Mouse (Mus musculus) heart, embryonic 10.5 days (tissue): ENCODE measurements around the gene Hist1h2ab. TPM values are rescaled to one million over a fixed set of nuclear protein-coding genes. Genes with fewer than 3 reads are reported as not detected.

Source experiments
- DNase-seq: peaks from one replicate; pipeline ENCODE4 v3.0.0-alpha.2; 2017; ENCODE audit warnings: low spot score
- H3K27ac ChIP-seq: fragments of 300-500 bp; sonication (generic); 2 replicates; pipeline ENCODE4 v1.5.1; 2016; ENCODE audit warnings: mild to moderate bottlenecking
- H3K27me3 ChIP-seq: fragments of 300-500 bp; sonication (generic); 2 replicates; pipeline ENCODE4 v1.6.1; 2016; ENCODE audit warnings: mild to moderate bottlenecking; ENCODE audit not compliant: poor library complexity, insufficient read depth, severe bottlenecking
- H3K36me3 ChIP-seq: fragments of 300-500 bp; sonication (generic); 2 replicates; pipeline ENCODE4 v1.6.1; 2016; ENCODE audit warnings: mild to moderate bottlenecking, moderate library complexity
- H3K4me1 ChIP-seq: fragments of 300-500 bp; sonication (generic); 2 replicates; pipeline ENCODE4 v1.6.1; 2016; ENCODE audit warnings: mild to moderate bottlenecking
- H3K4me3 ChIP-seq: fragments of 300-500 bp; sonication (generic); 2 replicates; pipeline ENCODE4 v1.5.1; 2016; ENCODE audit warnings: mild to moderate bottlenecking, moderate library complexity
- H3K9me3 ChIP-seq: fragments of 300-500 bp; sonication (generic); 2 replicates; pipeline ENCODE4 v1.6.1; 2016; ENCODE audit warnings: mild to moderate bottlenecking, moderate library complexity
- WGBS: fragments of 180-500 bp; shearing (Covaris S2); methylation state at CpG from one replicate; pipeline ENCODE4 v1.1.7; 2016; 5-methylcytosine and 5-hydroxymethylcytosine counted together
- microRNA-seq: library from miRNA; unstranded; fragments of <30 nt; microRNA quantifications from one replicate; pipeline ENCODE4, GENCODE M21; 2017
- polyA plus RNA-seq: library from polyadenylated mRNA; unstranded; fragments of >200 nt; fragmentation: Nextera tagmentation; extraction: Ambion mirVana; gene quantifications from 2 replicates; pipeline ENCODE4 v1.2.1, GENCODE M21; 2016

Gene Hist1h2ab
- polyA plus RNA-seq, 1 experiment from 2014 or later = 23.3 TPM

- H3K27ac ChIP-seq = no peak overlapping the region
- no peaks in the 10 kb centered on the region for H3K9me3 ChIP-seq
- H3K4me1 ChIP-seq = no peaks in the 10 kb centered on the region
- no peaks in the 10 kb centered on the region for H3K27me3 ChIP-seq
- no peak overlapping the region for H3K4me3 ChIP-seq
- no peak for DNase-seq
- no peaks in the 10 kb centered on the region for H3K36me3 ChIP-seq
- WGBS = 57% methylated on average over 4 of the region's 4 CpGs
These were observed 28.1 kb downstream of the Hist1h2ab start for GRCm38 (mm10) chr13:23779025-23779424.

- DNase-seq = no peak
- Histone ChIP-seq H3K4me3 (no peak overlapping the region), H3K9me3 (no peaks in the 10 kb centered on the region), H3K27me3 (no peaks in the 10 kb centered on the region), H3K27ac (no peak overlapping the region), H3K4me1 (no peaks in the 10 kb centered on the region), H3K36me3 (no peaks in the 10 kb centered on the region)
- WGBS = 36% methylated on average over 2 of the region's 2 CpGs
These were observed 41.6 kb downstream of the Hist1h2ab start for GRCm38 (mm10) chr13:23792520-23792919.

GRCm38 (mm10) chr13:23799405-23799804 is 48.5 kb downstream of the Hist1h2ab start:
- Histone ChIP-seq H3K4me3 (no peak overlapping the region), H3K27ac (no peak overlapping the region), H3K36me3 (no peaks in the 10 kb centered on the region), H3K9me3 (no peaks in the 10 kb centered on the region), H3K4me1 (0 out of 2 replicates have a peak, but pooled peaks cover 4% of the 10 kb centered on the region), H3K27me3 (no peaks in the 10 kb centered on the region)
- 70% methylated on average over 5 of the region's 5 CpGs for WGBS
- no peak for DNase-seq

Small RNA genes lying within 50 kb of the gene (microRNA-seq; reads per million reads assigned to microRNA genes)
- gene Gm44314 = not detected
- not detected for gene Gm44484

Other genes with a start within 250 kb of the Hist1h2ab start
- gene Hist1h4h, start 220.1 kb upstream of the Hist1h2ab start, polyA plus RNA-seq = 2.5 and 2.8 TPM in 2 replicates
- gene Hist1h2af, start 217.2 kb upstream of the Hist1h2ab start, polyA plus RNA-seq = 1.7 and 4.9 TPM in 2 replicates
- 3.2 and 3.5 TPM in 2 replicates for gene Hist1h3g, start 215.7 kb upstream of the Hist1h2ab start, polyA plus RNA-seq
- gene Hist1h2bh, start 207.7 kb upstream of the Hist1h2ab start, polyA plus RNA-seq = 0.22 and 0.73 TPM in 2 replicates
- 0.31 and 0.99 TPM in 2 replicates for gene Hist1h3f, start 207.1 kb upstream of the Hist1h2ab start, polyA plus RNA-seq
- 0.51 TPM in 1 of 2 replicates, not detected in the other for gene Hist1h4f, start 199.5 kb upstream of the Hist1h2ab start, polyA plus RNA-seq
- gene Hist1h1d, start 197.9 kb upstream of the Hist1h2ab start, polyA plus RNA-seq = 0.17 and 0.36 TPM in 2 replicates
- 3.0 and 3.5 TPM in 2 replicates for gene Hist1h3e, start 188.8 kb upstream of the Hist1h2ab start, polyA plus RNA-seq
- 39.9 and 49.4 TPM in 2 replicates for gene Hist1h2ae, start 179.9 kb upstream of the Hist1h2ab start, polyA plus RNA-seq
- gene Hist1h2bg, start 179.7 kb upstream of the Hist1h2ab start, polyA plus RNA-seq = 2.8 and 4.8 TPM in 2 replicates
- 1.1 and 1.8 TPM in 2 replicates for gene Hist1h2bf, start 176.9 kb upstream of the Hist1h2ab start, polyA plus RNA-seq
- gene Hist1h2ad, start 176.7 kb upstream of the Hist1h2ab start, polyA plus RNA-seq = 0.54 and 1.1 TPM in 2 replicates
- 1.4 and 5.3 TPM in 2 replicates for gene Hist1h3d, start 175.4 kb upstream of the Hist1h2ab start, polyA plus RNA-seq
- 41.9 and 60.3 TPM in 2 replicates for gene Hist1h4d, start 169.5 kb upstream of the Hist1h2ab start, polyA plus RNA-seq
- gene Hist1h2be, start 130.0 kb upstream of the Hist1h2ab start, polyA plus RNA-seq = 1.2 and 1.9 TPM in 2 replicates
- 9.5 and 11.1 TPM in 2 replicates for gene Hist1h1e, start 128.6 kb upstream of the Hist1h2ab start, polyA plus RNA-seq
- 0.63 and 0.84 TPM in 2 replicates for gene Hist1h2ac, start 67.2 kb upstream of the Hist1h2ab start, polyA plus RNA-seq
- 24.3 and 29.4 TPM in 2 replicates for gene Hist1h2bc, start 66.9 kb upstream of the Hist1h2ab start, polyA plus RNA-seq
- gene Hist1h1t, start 55.3 kb upstream of the Hist1h2ab start, polyA plus RNA-seq = 0.24 TPM in 1 of 2 replicates, not detected in the other
- gene Hist1h4c, start 52.7 kb upstream of the Hist1h2ab start, polyA plus RNA-seq = 3.2 and 3.3 TPM in 2 replicates
- gene Hfe, start 40.3 kb upstream of the Hist1h2ab start, polyA plus RNA-seq = 5.2 and 8.3 TPM in 2 replicates
- gene Hist1h1c, start 12.3 kb upstream of the Hist1h2ab start, polyA plus RNA-seq = 17.2 TPM in 2 replicates
- gene Hist1h3c, start 5.5 kb upstream of the Hist1h2ab start, polyA plus RNA-seq = 4.2 and 4.4 TPM in 2 replicates
- gene Hist1h2bb, start 4.4 kb upstream of the Hist1h2ab start, polyA plus RNA-seq = 1.4 and 2.9 TPM in 2 replicates
- gene Hist1h3b, start 1.1 kb downstream of the Hist1h2ab start, polyA plus RNA-seq = 2.6 and 3.2 TPM in 2 replicates
- gene Hist1h4b, start 5.9 kb downstream of the Hist1h2ab start, polyA plus RNA-seq = 3.4 and 4.4 TPM in 2 replicates
- gene Hist1h4a, start 10.1 kb downstream of the Hist1h2ab start, polyA plus RNA-seq = 0.28 TPM in 1 of 2 replicates, not detected in the other
- 2.0 and 3.2 TPM in 2 replicates for gene Hist1h3a, start 11.3 kb downstream of the Hist1h2ab start, polyA plus RNA-seq
- gene Hist1h1a, start 12.5 kb downstream of the Hist1h2ab start, polyA plus RNA-seq = 1.2 and 1.4 TPM in 2 replicates
- 0.14 TPM in 1 of 2 replicates, not detected in the other for gene Trim38, start 18.8 kb downstream of the Hist1h2ab start, polyA plus RNA-seq
- 0.09 TPM in 1 of 2 replicates, not detected in the other for gene Slc17a2, start 55.9 kb downstream of the Hist1h2ab start, polyA plus RNA-seq
- not detected in 2 replicates for gene Slc17a3, start 88.3 kb downstream of the Hist1h2ab start, polyA plus RNA-seq
- gene Slc17a1, start 116.6 kb downstream of the Hist1h2ab start, polyA plus RNA-seq = not detected in 2 replicates
- gene Slc17a4, start 163.9 kb downstream of the Hist1h2ab start, polyA plus RNA-seq = 0.10 TPM in 1 of 2 replicates, not detected in the other
- gene Hist1h2ba, start 183.0 kb downstream of the Hist1h2ab start, polyA plus RNA-seq = not detected in 2 replicates
- not detected in 2 replicates for gene Hist1h2aa, start 183.3 kb downstream of the Hist1h2ab start, polyA plus RNA-seq
- gene Scgn, start 240.1 kb downstream of the Hist1h2ab start, polyA plus RNA-seq = 0.13 and 0.23 TPM in 2 replicates